Mouse (Mus musculus): ENCODE data around the gene Gm973. TPM values are rescaled to one million over a fixed set of nuclear protein-coding genes. Genes with fewer than 3 reads are reported as not detected.
"Not testable (repeated sequence)": the region's sequence is repeated elsewhere in the genome, so short reads cannot be mapped to it uniquely, and the experiment has no call there.

Gm973 gene
- total and polyA plus RNA-seq, 3 experiments: 2.3 to 14.9 (median 7.6) TPM

GRCm38 (mm10) chr1:59646502-59646901, 130.4 kb downstream of the Gm973 start:
- dilution Hi-C loops (cut with MboI; ENCODE audit: extremely low pct_ligation_motif_present, extremely low pct_unique_long_range_greater_than_20kb, low sequenced_read_pairs); H3K4me3 ChIP-seq (replicated peaks in 1 of 3; ENCODE audit: low read depth in 2 of 3, low read length in 2 of 3, poor library complexity in 1 of 3); H3K27ac ChIP-seq (ENCODE audit: insufficient read depth, low read depth); H3K9me3 ChIP-seq (replicated peaks; ENCODE audit: low read length); H3K79me2 ChIP-seq (replicated peaks; ENCODE audit: control insufficient read depth, extremely low read depth, insufficient read depth, poor library complexity, severe bottlenecking); H3K4me2 ChIP-seq (ENCODE audit: insufficient read depth, low read depth, poor library complexity, severe bottlenecking); H3K4me1 ChIP-seq (ENCODE audit: control insufficient read depth in 1 of 2, insufficient read depth in 2 of 2); DNase-seq (ENCODE audit: extremely low read depth); H3K9ac ChIP-seq (ENCODE audit: insufficient read depth, low read depth); in situ Hi-C loops (cut with MboI; ENCODE audit: low pct_ligation_motif_present, low pct_unique_long_range_greater_than_20kb, low sequenced_read_pairs); H3K27me3 ChIP-seq (replicated peaks): not testable (repeated sequence)
- peaks cover 22 to 62% of the 10 kb centered on the region in 2 experiments for H3K36me3 ChIP-seq (replicated peaks in 1 of 2; ENCODE audit: control insufficient read depth in 1 of 2, insufficient read depth in 1 of 2, low read length in 1 of 2)
- 0 out of 2 replicates have a peak, but pooled peaks have one; percentile 14 for TF ChIP-seq MAFK (IDR thresholded peaks at IDR 0.05; ENCODE audit: insufficient replicate concordance, low read length)

DNA sequence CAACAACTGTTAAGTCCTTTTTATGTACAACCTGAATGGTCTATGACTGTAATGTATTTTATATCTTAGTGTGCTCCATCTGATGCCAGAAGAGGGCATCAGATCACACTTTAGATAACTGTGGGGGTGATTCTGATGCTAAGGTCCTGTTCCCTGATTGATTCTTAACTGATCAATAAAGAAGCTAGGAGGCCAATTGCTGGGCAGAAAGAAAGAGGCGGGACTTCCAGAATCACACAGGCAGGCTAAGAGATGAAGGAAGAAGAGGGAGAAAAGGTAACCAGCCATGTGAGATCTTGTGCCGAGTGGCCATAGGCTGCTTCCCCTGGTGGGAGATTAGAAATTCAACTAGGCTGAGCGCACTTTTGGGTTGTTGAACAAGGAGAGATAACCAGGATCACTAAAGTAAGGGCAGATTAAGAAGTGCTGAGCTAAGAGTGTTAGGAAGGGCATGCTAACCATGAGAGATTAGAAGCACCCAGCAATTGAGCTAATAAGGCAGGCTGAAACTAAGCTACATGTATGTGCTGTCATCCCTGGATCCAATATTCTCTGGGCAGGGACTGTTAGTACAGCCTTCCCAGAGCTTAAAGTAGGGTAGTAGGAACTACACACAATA, 135.2 kb downstream of the Gm973 start:
- Histone ChIP-seq H3K36me3 (replicated peaks in 1 of 2; ENCODE audit: control insufficient read depth in 1 of 2, insufficient read depth in 1 of 2, low read length in 1 of 2) (peaks cover 29 to 76% of the 10 kb centered on the region in 2 experiments), H3K4me2 (ENCODE audit: insufficient read depth, low read depth, poor library complexity, severe bottlenecking) (no peak overlapping the region)

DNA sequence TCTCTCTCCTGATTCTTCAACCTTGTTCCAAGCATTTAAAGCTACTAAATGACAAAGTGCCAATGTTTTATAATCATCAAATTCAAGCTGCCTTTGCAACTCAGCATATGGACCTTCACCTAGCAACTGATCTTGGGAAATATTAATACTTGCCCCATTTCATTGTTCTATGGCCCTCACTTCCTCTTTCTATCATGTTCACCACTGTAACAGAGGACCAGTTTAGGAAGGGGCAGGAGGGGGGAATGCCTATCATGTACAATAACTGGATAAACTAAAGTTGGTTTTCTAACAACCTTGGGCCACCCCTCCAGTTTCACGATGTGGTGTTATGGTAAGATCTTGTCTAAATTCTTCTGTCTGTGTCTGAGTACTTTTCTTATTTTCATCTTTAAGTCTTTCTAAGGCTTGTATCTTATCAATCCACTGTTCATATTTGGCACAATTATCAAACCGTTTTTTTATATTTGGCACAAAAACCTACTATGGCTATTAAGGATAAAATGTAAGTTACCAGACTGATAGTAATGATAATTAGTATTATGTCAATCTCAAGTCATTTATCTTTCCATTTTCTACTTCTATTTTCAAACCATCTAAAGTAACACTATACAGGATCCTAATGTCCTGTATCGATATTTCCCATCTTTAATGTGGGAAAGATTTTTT, 137.3 kb downstream of the Gm973 start:
- in situ Hi-C loops (cut with MboI; ENCODE audit: low pct_ligation_motif_present, low pct_unique_long_range_greater_than_20kb, low sequenced_read_pairs) (no loop called here), dilution Hi-C loops (cut with MboI; ENCODE audit: extremely low pct_ligation_motif_present, extremely low pct_unique_long_range_greater_than_20kb, low sequenced_read_pairs) (no loop called here)
- peaks cover 27 to 71% of the 10 kb centered on the region in 2 experiments for H3K36me3 ChIP-seq (replicated peaks in 1 of 2; ENCODE audit: control insufficient read depth in 1 of 2, insufficient read depth in 1 of 2, low read length in 1 of 2)
- no peak for TF ChIP-seq MAX (IDR thresholded peaks at IDR 0.05; ENCODE audit: low read length)
- TF ChIP-seq TBP (conservative IDR thresholded peaks at IDR 0.05; ENCODE audit: low read depth, low read length): no peak
- TF ChIP-seq CTCF (conservative IDR thresholded peaks at IDR 0.05 in 1 of 2, IDR thresholded peaks at IDR 0.05 in 1 of 2; ENCODE audit: low read depth in 2 of 2, low read length in 2 of 2): no peak
- TF ChIP-seq MEF2A (IDR thresholded peaks at IDR 0.05; ENCODE audit: borderline replicate concordance, low read depth, low read length): no peak
- TF ChIP-seq MAFK (IDR thresholded peaks at IDR 0.05; ENCODE audit: insufficient replicate concordance, low read length): no peak
- TF ChIP-seq ZC3H11A (IDR thresholded peaks at IDR 0.05; ENCODE audit: low read depth, low read length): no peak
- no peak for TF ChIP-seq SIN3A (IDR thresholded peaks at IDR 0.05; ENCODE audit: low read length)
- no peak for TF ChIP-seq NELFE (IDR thresholded peaks at IDR 0.05; ENCODE audit: low read depth, low read length)
- TF ChIP-seq TCF12 (IDR thresholded peaks at IDR 0.05; ENCODE audit: low read depth, low read length): no peak
- no peak for TF ChIP-seq NRF1 (IDR thresholded peaks at IDR 0.05; ENCODE audit: low read depth, low read length)
- no peak for TF ChIP-seq JUN (IDR thresholded peaks at IDR 0.05; ENCODE audit: insufficient read depth, low read depth, low read length)
- no peak for TF ChIP-seq GABPA (IDR thresholded peaks at IDR 0.05; ENCODE audit: insufficient replicate concordance, low read depth, low read length)
- no peak for TF ChIP-seq ZKSCAN1 (IDR thresholded peaks at IDR 0.05; ENCODE audit: borderline replicate concordance, low read depth, low read length)
- no peak for TF ChIP-seq PAX5 (IDR thresholded peaks at IDR 0.05; ENCODE audit: low read length)
- no peak for TF ChIP-seq ZNF384 (IDR thresholded peaks at IDR 0.05; ENCODE audit: low read depth, low read length)
- no peak for TF ChIP-seq ELF1 (IDR thresholded peaks at IDR 0.05; ENCODE audit: low read depth, low read length)
- TF ChIP-seq POLR2A (IDR thresholded peaks at IDR 0.05; ENCODE audit: low read depth, low read length): no peak
- TF ChIP-seq UBTF (IDR thresholded peaks at IDR 0.05; ENCODE audit: low read depth, low read length): no peak
- no peak for TF ChIP-seq KAT2A (IDR thresholded peaks at IDR 0.05; ENCODE audit: insufficient replicate concordance, low read length)
- no peak for TF ChIP-seq USF2 (conservative IDR thresholded peaks at IDR 0.05; ENCODE audit: low read depth, low read length)
- no peak overlapping the region for H3K27ac ChIP-seq (ENCODE audit: insufficient read depth, low read depth)
- no peak overlapping the region for H3K4me2 ChIP-seq (ENCODE audit: insufficient read depth, low read depth, poor library complexity, severe bottlenecking)
- no peak for DNase-seq (ENCODE audit: extremely low read depth)
- H3K4me3 ChIP-seq (replicated peaks in 1 of 3; ENCODE audit: low read depth in 2 of 3, low read length in 2 of 3, poor library complexity in 1 of 3): no peak overlapping the region
- H3K9me3 ChIP-seq (replicated peaks; ENCODE audit: low read length): no peaks in the 10 kb centered on the region
- H3K27me3 ChIP-seq (replicated peaks): no peaks in the 10 kb centered on the region
- H3K4me1 ChIP-seq (ENCODE audit: control insufficient read depth in 1 of 2, insufficient read depth in 2 of 2): no peaks in the 10 kb centered on the region
- H3K79me2 ChIP-seq (replicated peaks; ENCODE audit: control insufficient read depth, extremely low read depth, insufficient read depth, poor library complexity, severe bottlenecking): peaks cover 38% of the 10 kb centered on the region
- no peak overlapping the region for H3K9ac ChIP-seq (ENCODE audit: insufficient read depth, low read depth)

More for the DNA sequence above, 135.2 kb downstream of the Gm973 start:
- dilution Hi-C loops (cut with MboI; ENCODE audit: extremely low pct_ligation_motif_present, extremely low pct_unique_long_range_greater_than_20kb, low sequenced_read_pairs): no loop called here
- H3K9ac ChIP-seq (ENCODE audit: insufficient read depth, low read depth): no peak overlapping the region
- DNase-seq (ENCODE audit: extremely low read depth): no peak
- no peak overlapping the region for H3K27ac ChIP-seq (ENCODE audit: insufficient read depth, low read depth)
- in situ Hi-C loops (cut with MboI; ENCODE audit: low pct_ligation_motif_present, low pct_unique_long_range_greater_than_20kb, low sequenced_read_pairs): no loop called here
- H3K4me1 ChIP-seq (ENCODE audit: control insufficient read depth in 1 of 2, insufficient read depth in 2 of 2): no peaks in the 10 kb centered on the region
- H3K27me3 ChIP-seq (replicated peaks): no peaks in the 10 kb centered on the region
- H3K79me2 ChIP-seq (replicated peaks; ENCODE audit: control insufficient read depth, extremely low read depth, insufficient read depth, poor library complexity, severe bottlenecking): peaks cover 24% of the 10 kb centered on the region
- no peak overlapping the region for H3K4me3 ChIP-seq (replicated peaks in 1 of 3; ENCODE audit: low read depth in 2 of 3, low read length in 2 of 3, poor library complexity in 1 of 3)
- TF ChIP-seq CTCF (conservative IDR thresholded peaks at IDR 0.05 in 1 of 2, IDR thresholded peaks at IDR 0.05 in 1 of 2; ENCODE audit: low read depth in 2 of 2, low read length in 2 of 2) (0 out of 4 replicates have a peak, but pooled peaks of 1 of the 2 experiments have one; percentile 5), POLR2AphosphoS2 (IDR thresholded peaks at IDR 0.05; ENCODE audit: low read depth, low read length) (no peak)
- H3K9me3 ChIP-seq (replicated peaks; ENCODE audit: low read length): no peaks in the 10 kb centered on the region

Data from CH12.LX (cell line).